Mouse (Mus musculus) megakaryocyte progenitor cell, adult 5-6 weeks (primary cell): ENCODE results near the gene Brpf1. TPM values are rescaled to one million over a fixed set of nuclear protein-coding genes. Genes with fewer than 3 reads are reported as not detected.
A peak's percentile ranks its signal among the peaks of the same experiment; 100 is the strongest.

Experiments
- ATAC-seq: replicated peaks from 2 replicates; pipeline ENCODE4 v1.8.0; 2016; ENCODE audit warnings: mild to moderate bottlenecking, moderate TSS enrichment, inconsistent platforms; ENCODE audit not compliant: poor library complexity
- total RNA-seq, 2 experiments: library from RNA; stranded (forward) in 1 of 2; stranded (reverse) in 1 of 2; fragments of 157-497, 149-512 nt in 1 of 2; fragments of 200-1000 nt in 1 of 2; gene quantifications; 2 replicates each; pipeline versions ENCODE4 v1.2.3 to v1.2.4; 2015 to 2017

Brpf1 gene
- total RNA-seq (2015) (33.9 and 34.7 TPM in 2 replicates), total RNA-seq (2017) (36.6 and 39.0 TPM in 2 replicates)

GRCm38 (mm10) chr6:113306986-113307349 lies at the start of gene Brpf1:
Brpf1 (plus strand) TSS chr6:113307137.
- peak; percentile 30 for ATAC-seq

GRCm38 (mm10) chr6:113261174-113261858 lies 45.6 kb upstream of the Brpf1 start:
- peak; percentile 63 for ATAC-seq

DNA sequence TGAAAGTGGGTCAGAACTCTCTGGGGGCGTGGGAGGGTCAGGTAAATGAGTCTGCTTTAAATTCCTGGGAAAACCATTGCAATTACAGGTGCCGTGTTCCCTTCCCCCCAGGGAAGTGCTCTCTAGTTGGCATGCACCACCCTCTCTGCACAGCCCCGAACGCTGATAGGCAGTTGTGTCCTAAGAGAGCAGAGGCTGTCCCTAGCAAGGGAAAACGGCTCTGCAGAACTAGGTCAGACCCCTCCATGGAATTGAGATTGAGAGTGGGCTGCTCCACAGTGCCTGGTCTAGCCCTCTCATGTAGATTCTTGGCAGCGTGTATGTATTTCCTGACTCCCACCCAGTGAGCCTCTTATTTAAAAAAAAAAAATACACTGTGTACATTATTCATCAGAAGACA lies 43.4 kb upstream of the Brpf1 start:
- ATAC-seq, result no peak

DNA sequence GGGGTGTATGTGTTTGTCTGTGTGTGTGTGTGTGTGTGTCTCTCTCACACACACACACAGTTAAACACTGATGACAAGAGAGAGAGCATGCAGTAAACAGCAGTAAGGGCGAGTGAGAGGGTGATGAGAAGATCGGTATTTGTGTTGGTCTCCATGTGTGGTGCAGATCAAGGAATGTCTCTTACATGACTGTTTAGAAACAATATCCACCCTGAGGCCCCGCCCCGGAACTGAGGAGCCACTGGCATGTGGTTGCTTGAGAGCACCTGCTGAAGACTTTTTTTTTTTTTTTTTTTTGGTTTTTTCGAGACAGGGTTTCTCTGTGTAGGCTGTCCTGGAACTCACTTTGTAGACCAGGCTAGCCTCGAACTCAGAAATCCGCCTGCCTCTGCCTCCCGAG lies 42.5 kb upstream of the Brpf1 start:
- ATAC-seq, result no peak

DNA sequence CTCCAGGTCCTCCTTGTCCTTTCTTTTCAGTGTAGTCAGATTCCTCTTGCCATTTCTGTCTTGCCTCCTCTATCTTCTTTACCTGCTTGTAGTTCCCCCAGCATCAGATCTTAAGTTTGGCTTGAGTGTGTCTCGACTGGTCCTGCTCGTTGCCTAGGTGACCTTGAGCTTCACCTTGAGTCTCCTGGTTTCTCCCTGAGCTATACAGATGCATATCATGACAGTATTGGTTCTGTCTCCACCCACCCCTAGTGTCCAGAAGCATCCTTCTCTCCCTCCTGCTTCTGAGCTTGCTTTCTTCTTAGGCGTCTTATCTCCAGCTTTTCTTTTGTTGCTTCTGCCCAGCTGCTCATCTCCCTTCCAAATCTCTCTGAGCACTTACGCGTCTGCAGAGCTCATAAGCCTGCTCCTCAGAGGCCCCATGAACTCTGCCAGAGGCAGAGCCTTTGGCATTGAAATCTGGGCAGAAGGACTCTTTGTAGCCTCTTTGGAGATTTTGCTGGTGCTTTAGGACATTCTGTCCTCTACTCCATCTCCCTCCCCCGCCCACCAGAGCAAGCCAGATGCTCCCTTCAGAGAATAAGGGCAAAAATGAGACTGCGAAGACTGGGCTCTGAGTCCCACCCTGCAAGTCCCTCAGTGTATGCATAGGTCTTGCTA lies 39.8 kb upstream of the Brpf1 start:
- ATAC-seq, result no peak

DNA sequence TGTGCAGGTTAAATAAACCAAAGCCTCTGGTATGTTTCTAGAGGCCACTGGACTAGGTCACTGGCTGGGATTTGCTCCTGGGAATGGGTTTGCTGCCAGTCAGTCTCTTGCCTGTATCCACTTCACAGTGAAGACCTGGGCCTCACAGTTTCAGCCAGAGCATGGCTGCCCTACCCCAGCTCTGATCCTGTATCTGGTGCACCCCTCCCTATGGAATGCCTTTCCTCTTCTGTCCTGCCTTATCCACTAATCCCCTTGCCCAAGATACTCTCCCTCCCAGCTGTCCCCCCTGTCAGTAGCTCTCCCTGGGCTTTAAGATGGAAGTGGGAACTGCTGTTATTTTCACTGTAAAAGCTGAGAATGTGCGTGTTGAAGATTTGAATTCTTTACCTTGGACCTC lies 38.9 kb upstream of the Brpf1 start:
- no peak for ATAC-seq

DNA sequence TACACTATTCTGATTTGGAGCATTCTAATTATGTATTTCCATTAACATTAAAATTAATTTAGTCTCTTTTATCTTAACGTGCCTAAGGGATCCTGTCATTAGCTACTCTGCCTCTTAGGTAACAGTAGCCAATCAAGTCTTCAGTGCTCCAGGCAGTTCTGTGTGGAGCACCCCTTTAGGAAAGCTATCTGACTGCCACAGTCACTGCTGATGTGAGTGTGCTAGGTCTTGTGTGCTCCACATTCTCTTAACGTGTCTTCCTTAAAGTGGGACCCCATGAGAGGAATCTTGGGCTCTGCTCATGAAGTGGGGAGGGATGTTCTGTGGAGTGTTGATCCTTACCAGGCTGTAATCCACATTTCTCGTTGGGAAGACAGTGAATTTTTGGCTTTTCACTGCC lies 34.6 kb upstream of the Brpf1 start:
- no peak for ATAC-seq

- no peak for ATAC-seq
Measured at GRCm38 (mm10) chr6:113276846-113277245, 30.1 kb upstream of the Brpf1 start.

- ATAC-seq, result no peak
Measured at GRCm38 (mm10) chr6:113281676-113282075, 25.3 kb upstream of the Brpf1 start.

DNA sequence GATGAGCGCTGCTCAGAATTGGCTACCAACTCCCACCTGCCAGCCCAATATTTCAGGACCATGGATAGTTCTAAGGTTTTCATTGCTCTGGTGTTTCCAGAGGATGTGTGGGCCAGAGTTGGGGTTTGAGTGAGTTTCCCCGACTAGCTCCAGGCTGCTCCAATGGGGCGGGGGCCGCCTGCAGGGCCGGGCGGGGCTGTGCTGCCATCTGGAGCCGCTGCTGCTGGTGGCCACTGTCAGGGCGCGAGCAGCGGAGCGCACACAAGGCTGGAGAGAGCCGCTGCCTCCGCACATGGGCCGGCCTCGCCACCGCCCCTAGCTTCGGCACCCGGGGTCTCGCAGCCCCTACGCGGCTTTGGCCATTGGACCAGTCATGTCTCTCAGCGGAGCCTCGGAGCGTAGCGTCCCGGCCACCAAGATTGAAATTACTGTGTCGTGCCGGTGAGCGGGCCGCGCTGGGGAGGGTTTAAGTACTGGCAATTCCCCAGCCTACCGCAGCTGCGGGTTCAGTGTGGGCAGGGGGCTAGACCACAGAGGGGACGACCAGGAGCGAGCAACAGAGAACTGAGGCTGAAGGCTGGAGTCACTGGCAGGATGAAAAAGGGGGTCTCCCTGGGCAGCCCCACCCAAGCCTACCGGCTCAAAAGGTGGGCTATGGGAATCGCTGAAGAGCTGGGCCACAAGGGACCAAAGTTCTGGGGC lies 24.7 kb upstream of the Brpf1 start, which contains the start of gene Cpne9:
Cpne9 (plus strand) TSS at position 207 of the 702 bp plus-strand sequence.
- ATAC-seq, result peak; percentile 52

GRCm38 (mm10) chr6:113282969-113283368 lies 24.0 kb upstream of the Brpf1 start:
- no peak for ATAC-seq

- ATAC-seq, result peak; percentile 26; the same call in 1 of the 2 replicates
Measured at GRCm38 (mm10) chr6:113283500-113283899, 23.4 kb upstream of the Brpf1 start.

- ATAC-seq, result peak; percentile 63
Measured at GRCm38 (mm10) chr6:113284931-113285330, 22.0 kb upstream of the Brpf1 start.

GRCm38 (mm10) chr6:113286316-113286715 lies 20.6 kb upstream of the Brpf1 start:
- no peak for ATAC-seq

DNA sequence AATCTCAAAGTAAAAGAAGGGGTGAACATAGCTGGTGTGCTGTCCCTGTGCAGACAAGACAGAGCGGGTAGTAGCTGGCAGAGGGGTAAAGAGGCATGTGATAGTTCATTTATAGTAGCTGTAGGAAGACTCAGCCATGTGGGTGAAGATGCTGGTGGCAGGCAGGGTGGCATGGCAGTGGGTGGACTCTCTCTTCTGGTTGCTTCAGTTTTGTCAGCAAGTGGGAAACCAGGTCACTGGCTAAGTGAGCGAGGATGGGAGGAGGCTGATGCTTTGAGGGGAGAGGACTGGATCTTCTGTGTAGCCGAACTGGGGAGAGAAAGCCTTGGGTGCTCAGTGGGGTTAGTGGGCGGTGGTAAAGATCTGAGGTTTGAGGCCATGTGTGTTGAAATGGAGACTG lies 19.7 kb upstream of the Brpf1 start:
- no peak for ATAC-seq

GRCm38 (mm10) chr6:113289346-113289745 lies 17.6 kb upstream of the Brpf1 start:
- no peak for ATAC-seq

GRCm38 (mm10) chr6:113290346-113290745 lies 16.6 kb upstream of the Brpf1 start:
- ATAC-seq, result 0 out of 2 replicates have a peak, but pooled peaks have one; percentile 39

- ATAC-seq, result no peak
Measured at GRCm38 (mm10) chr6:113292938-113293337, 14.0 kb upstream of the Brpf1 start.

DNA sequence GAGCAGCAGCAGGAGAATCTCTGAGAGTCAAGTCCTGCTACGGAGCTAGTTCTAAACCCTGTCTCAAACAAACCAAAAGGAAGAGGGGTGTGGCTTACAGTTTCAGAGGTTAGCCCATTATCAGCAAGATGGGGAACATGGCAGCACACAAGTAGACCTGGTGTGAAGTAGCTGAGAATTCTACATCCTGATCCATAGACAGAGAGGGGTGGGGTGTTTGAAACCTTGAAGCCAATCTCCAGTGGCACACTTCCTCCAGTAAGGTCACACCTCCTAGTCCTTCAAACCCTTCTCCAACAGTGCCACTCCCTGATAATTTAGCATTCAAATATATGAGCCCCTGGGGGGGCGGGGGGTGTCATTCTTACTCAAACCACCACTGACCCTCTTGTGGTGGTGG lies 10.9 kb upstream of the Brpf1 start:
- no peak for ATAC-seq

- no peak for ATAC-seq
Measured at GRCm38 (mm10) chr6:113296639-113297038, 10.3 kb upstream of the Brpf1 start.

GRCm38 (mm10) chr6:113301350-113301749 lies 5.6 kb upstream of the Brpf1 start:
- no peak for ATAC-seq

DNA sequence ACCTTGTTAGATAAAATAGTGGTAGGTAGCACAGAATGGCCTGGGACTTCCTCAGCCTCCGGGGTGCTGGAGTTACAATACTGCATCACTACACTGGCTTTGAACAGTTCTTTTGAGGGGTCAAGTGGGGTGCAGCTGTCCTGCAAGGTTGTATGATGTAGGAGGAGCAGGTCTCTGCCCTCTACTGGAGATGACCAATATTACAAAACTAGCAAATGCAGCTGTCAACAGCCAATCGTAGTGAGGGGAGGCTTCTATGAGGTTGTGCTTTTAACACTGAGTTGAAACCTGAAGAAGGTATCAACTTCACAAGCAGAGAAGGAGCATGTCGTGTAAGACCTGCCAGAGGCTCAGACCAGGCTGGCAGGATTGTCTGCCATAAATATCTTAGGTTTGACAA lies 4.7 kb upstream of the Brpf1 start:
- peak; percentile 34 for ATAC-seq
